Mouse (Mus musculus): Measurements from ENCODE around the gene Nrxn1. TPM values are rescaled to one million over a fixed set of nuclear protein-coding genes. Genes with fewer than 3 reads are reported as not detected.

Nrxn1 gene
- polyA plus RNA-seq, 1 experiment from 2014 or later: 1.2 TPM

GRCm38 (mm10) chr17:90054312-90054711, 1038.6 kb downstream of the Nrxn1 start:
- no peak overlapping the region for H3K27ac ChIP-seq (ENCODE audit: low read length)
- WGBS: 54% methylated on average over 5 of the region's 5 CpGs
- no peak for ATAC-seq (replicated peaks; ENCODE audit: extremely low read depth, insufficient read depth, low FRiP score)
- H3K4me3 ChIP-seq (ENCODE audit: low read length): no peak overlapping the region
- H3K4me2 ChIP-seq (ENCODE audit: low read depth, low read length): no peak overlapping the region
- H3K36me3 ChIP-seq (ENCODE audit: control insufficient read depth, insufficient read depth): no peaks in the 10 kb centered on the region
- no peaks in the 10 kb centered on the region for H3K27me3 ChIP-seq (ENCODE audit: control insufficient read depth, insufficient read depth, low read length)
- no peaks in the 10 kb centered on the region for H3K4me1 ChIP-seq (ENCODE audit: control insufficient read depth, insufficient read depth, low read length)
- no peaks in the 10 kb centered on the region for H3K9me3 ChIP-seq (replicated peaks; ENCODE audit: control insufficient read depth, low read length)
- H3K9ac ChIP-seq (ENCODE audit: low read length): no peak overlapping the region

- WGBS: 68% methylated on average over 1 of the region's 1 CpGs
Measured at GRCm38 (mm10) chr17:90039316-90039715, 1053.6 kb downstream of the Nrxn1 start.

GRCm38 (mm10) chr17:90032416-90032815, 1060.5 kb downstream of the Nrxn1 start:
- Histone ChIP-seq H3K9ac (ENCODE audit: low read length) (no peak overlapping the region), H3K4me2 (ENCODE audit: low read depth, low read length) (no peak overlapping the region), H3K27ac (ENCODE audit: low read length) (no peak overlapping the region), H3K4me3 (ENCODE audit: low read length) (no peak overlapping the region), H3K4me1 (ENCODE audit: control insufficient read depth, insufficient read depth, low read length) (no peaks in the 10 kb centered on the region), H3K9me3 (replicated peaks; ENCODE audit: control insufficient read depth, low read length) (no peaks in the 10 kb centered on the region), H3K36me3 (ENCODE audit: control insufficient read depth, insufficient read depth) (no peaks in the 10 kb centered on the region), H3K27me3 (ENCODE audit: control insufficient read depth, insufficient read depth, low read length) (no peaks in the 10 kb centered on the region)
- no peak for ATAC-seq (replicated peaks; ENCODE audit: extremely low read depth, insufficient read depth, low FRiP score)
- WGBS: 66% methylated on average over 2 of the region's 2 CpGs

More at GRCm38 (mm10) chr17:90039316-90039715, 1053.6 kb downstream of the Nrxn1 start:
- H3K36me3 ChIP-seq (ENCODE audit: control insufficient read depth, insufficient read depth): no peaks in the 10 kb centered on the region
- no peaks in the 10 kb centered on the region for H3K27me3 ChIP-seq (ENCODE audit: control insufficient read depth, insufficient read depth, low read length)
- H3K4me2 ChIP-seq (ENCODE audit: low read depth, low read length): no peak overlapping the region
- no peak overlapping the region for H3K27ac ChIP-seq (ENCODE audit: low read length)
- no peaks in the 10 kb centered on the region for H3K9me3 ChIP-seq (replicated peaks; ENCODE audit: control insufficient read depth, low read length)
- H3K4me1 ChIP-seq (ENCODE audit: control insufficient read depth, insufficient read depth, low read length): no peaks in the 10 kb centered on the region
- H3K4me3 ChIP-seq (ENCODE audit: low read length): no peak overlapping the region
- ATAC-seq (replicated peaks; ENCODE audit: extremely low read depth, insufficient read depth, low FRiP score): no peak
- H3K9ac ChIP-seq (ENCODE audit: low read length): no peak overlapping the region

GRCm38 (mm10) chr17:90016636-90017035, 1076.2 kb downstream of the Nrxn1 start:
- 47% methylated on average over 1 of the region's 1 CpGs for whole genome bisulfite sequencing
- H3K4me1 ChIP-seq (ENCODE audit: control insufficient read depth, insufficient read depth, low read length): no peaks in the 10 kb centered on the region

GRCm38 (mm10) chr17:90011761-90012160, 1081.1 kb downstream of the Nrxn1 start:
- no peak for ATAC-seq (replicated peaks; ENCODE audit: extremely low read depth, insufficient read depth, low FRiP score)
- Histone ChIP-seq H3K4me3 (ENCODE audit: low read length) (no peak overlapping the region), H3K9ac (ENCODE audit: low read length) (no peak overlapping the region), H3K4me1 (ENCODE audit: control insufficient read depth, insufficient read depth, low read length) (peaks cover 3% of the 10 kb centered on the region; the same call in 1 of the 2 replicates), H3K36me3 (ENCODE audit: control insufficient read depth, insufficient read depth) (no peaks in the 10 kb centered on the region), H3K9me3 (replicated peaks; ENCODE audit: control insufficient read depth, low read length) (peaks cover 8% of the 10 kb centered on the region; the same call in 1 of the 2 replicates), H3K27me3 (ENCODE audit: control insufficient read depth, insufficient read depth, low read length) (no peaks in the 10 kb centered on the region), H3K27ac (ENCODE audit: low read length) (no peak overlapping the region), H3K4me2 (ENCODE audit: low read depth, low read length) (no peak overlapping the region)
- WGBS: 86% methylated on average over 1 of the region's 1 CpGs

More at GRCm38 (mm10) chr17:90016636-90017035, 1076.2 kb downstream of the Nrxn1 start:
- H3K4me2 ChIP-seq (ENCODE audit: low read depth, low read length): no peak overlapping the region
- no peak overlapping the region for H3K9ac ChIP-seq (ENCODE audit: low read length)
- no peak for ATAC-seq (replicated peaks; ENCODE audit: extremely low read depth, insufficient read depth, low FRiP score)
- H3K36me3 ChIP-seq (ENCODE audit: control insufficient read depth, insufficient read depth): no peaks in the 10 kb centered on the region
- H3K9me3 ChIP-seq (replicated peaks; ENCODE audit: control insufficient read depth, low read length): peaks cover 5% of the 10 kb centered on the region; the same call in 1 of the 2 replicates
- H3K27me3 ChIP-seq (ENCODE audit: control insufficient read depth, insufficient read depth, low read length): no peaks in the 10 kb centered on the region
- H3K27ac ChIP-seq (ENCODE audit: low read length): no peak overlapping the region
- no peak overlapping the region for H3K4me3 ChIP-seq (ENCODE audit: low read length)

GRCm38 (mm10) chr17:90007438-90008109, 1085.3 kb downstream of the Nrxn1 start:
- Histone ChIP-seq H3K4me2 (ENCODE audit: low read depth, low read length) (peak overlapping the region; percentile 41), H3K27ac (ENCODE audit: low read length) (no peak overlapping the region), H3K36me3 (ENCODE audit: control insufficient read depth, insufficient read depth) (no peaks in the 10 kb centered on the region), H3K9me3 (replicated peaks; ENCODE audit: control insufficient read depth, low read length) (0 out of 2 replicates have a peak, but pooled peaks cover 3% of the 10 kb centered on the region), H3K4me1 (ENCODE audit: control insufficient read depth, insufficient read depth, low read length) (peaks cover 3% of the 10 kb centered on the region; the same call in 1 of the 2 replicates), H3K9ac (ENCODE audit: low read length) (no peak overlapping the region), H3K4me3 (ENCODE audit: low read length) (no peak overlapping the region), H3K27me3 (ENCODE audit: control insufficient read depth, insufficient read depth, low read length) (no peaks in the 10 kb centered on the region)
- ATAC-seq (replicated peaks; ENCODE audit: extremely low read depth, insufficient read depth, low FRiP score): peak; percentile 76
- WGBS: 26% methylated on average over 5 of the region's 5 CpGs

- H3K27me3 ChIP-seq (ENCODE audit: control insufficient read depth, insufficient read depth, low read length): no peaks in the 10 kb centered on the region
- no peaks in the 10 kb centered on the region for H3K9me3 ChIP-seq (replicated peaks; ENCODE audit: control insufficient read depth, low read length)
- H3K36me3 ChIP-seq (ENCODE audit: control insufficient read depth, insufficient read depth): no peaks in the 10 kb centered on the region
- 60% methylated on average over 4 of the region's 4 CpGs for WGBS
- H3K4me1 ChIP-seq (ENCODE audit: control insufficient read depth, insufficient read depth, low read length): no peaks in the 10 kb centered on the region
- H3K9ac ChIP-seq (ENCODE audit: low read length): no peak overlapping the region
- no peak overlapping the region for H3K4me2 ChIP-seq (ENCODE audit: low read depth, low read length)
- H3K4me3 ChIP-seq (ENCODE audit: low read length): no peak overlapping the region
- H3K27ac ChIP-seq (ENCODE audit: low read length): no peak overlapping the region
- ATAC-seq (replicated peaks; ENCODE audit: extremely low read depth, insufficient read depth, low FRiP score): no peak
Measured at GRCm38 (mm10) chr17:89990651-89991050, 1102.2 kb downstream of the Nrxn1 start.

Small RNAs within 50 kb of the gene (microRNA-seq; reads per million reads assigned to microRNA genes)
- gene Gm24510 (not detected), gene Gm27475 (not detected), gene Gm47307 (not detected)
